Mouse (Mus musculus) heart, adult 2 months (tissue): ENCODE data around the gene Tspan17. TPM values are rescaled to one million over a fixed set of nuclear protein-coding genes. Genes with fewer than 3 reads are reported as not detected.
A peak's percentile ranks its signal among the peaks of the same experiment; 100 is the strongest.

Experiments
- DNase-seq, 2 experiments: peaks; one replicate each; pipeline ENCODE4 v3.0.0; 2021
- H3K27ac ChIP-seq: fragments of 200-600 bp; 2 replicates; pipeline ENCODE4 v1.8.1; 2022
- H3K27me3 ChIP-seq: fragments of 200-500 bp; 2 replicates; pipeline ENCODE4 v1.6.1; 2012; ENCODE audit warnings: mild to moderate bottlenecking, low read length, inconsistent platforms, mixed read lengths; ENCODE audit not compliant: control insufficient read depth, insufficient read depth
- H3K36me3 ChIP-seq: fragments of 200-500 bp; 2 replicates; pipeline ENCODE4 v1.6.1; 2012; ENCODE audit warnings: low read length, inconsistent platforms; ENCODE audit not compliant: control insufficient read depth, insufficient read depth
- H3K4me1 ChIP-seq: fragments of 200-500 bp; 2 replicates; pipeline ENCODE4 v1.6.1; 2011; ENCODE audit warnings: low read length; ENCODE audit not compliant: control insufficient read depth, insufficient read depth
- H3K4me3 ChIP-seq: fragments of 200-600 bp; 2 replicates; pipeline ENCODE4 v1.8.1; 2022
- H3K79me2 ChIP-seq: fragments of 200-500 bp; replicated peaks from 2 replicates; pipeline ENCODE4 v1.6.1; 2012; ENCODE audit warnings: mild to moderate bottlenecking, inconsistent platforms, low read length, moderate library complexity, mixed read lengths; ENCODE audit not compliant: control insufficient read depth, insufficient read depth
- H3K9ac ChIP-seq: fragments of 200-500 bp; 2 replicates; pipeline ENCODE4 v1.6.1; 2012; ENCODE audit warnings: low read depth, mild to moderate bottlenecking, control low read depth, inconsistent platforms, low read length, mixed read lengths
- CTCF ChIP-seq: fragments of 200-600 bp; IDR thresholded peaks from 2 replicates; pipeline ENCODE4 v1.8.1; 2022; ENCODE audit warnings: antibody characterized with exemption, mild to moderate bottlenecking, moderate library complexity
- EP300 ChIP-seq: fragments of 200-500 bp; IDR thresholded peaks from 2 replicates; pipeline ENCODE4 v1.6.1; 2011; ENCODE audit warnings: low read depth, low read length, control low read depth; ENCODE audit not compliant: insufficient read depth
- POLR2A ChIP-seq: fragments of 200-500 bp; IDR thresholded peaks from 2 replicates; pipeline ENCODE4 v1.6.1; 2011; ENCODE audit warnings: mild to moderate bottlenecking, low read depth, low read length, control low read depth; ENCODE audit not compliant: insufficient read depth
- WGBS: fragments of 180-500 bp; shearing (Covaris S2); methylation state at CpG from one replicate; pipeline ENCODE4 v1.1.7; 2018; 5-methylcytosine and 5-hydroxymethylcytosine counted together
- intact Hi-C: fragments of 180-260 bp; cut with DNase I; formaldehyde crosslinking; loops from one replicate; pipeline ENCODE4 v1.15.1; 2025
- polyA plus RNA-seq: library from polyadenylated mRNA; depleted of rRNA; stranded (reverse); fragments of >200 nt; gene quantifications from 2 replicates; pipeline ENCODE4 v1.2.3, GENCODE M21; 2012
- total RNA-seq, 2 experiments: library from RNA; stranded (reverse); gene quantifications; 2 replicates each; pipeline ENCODE4 v1.2.3; 2021

Gene Tspan17
- total and polyA plus RNA-seq, 3 experiments: 7.2 to 12.7 (median 10.0) TPM

- no peak for TF ChIP-seq POLR2A
- no peak for TF ChIP-seq CTCF
- TF ChIP-seq EP300: no peak
- 4% methylated on average over 9 of the region's 9 CpGs for WGBS
- H3K27me3 ChIP-seq: peaks cover 3% of the 10 kb centered on the region
- H3K79me2 ChIP-seq: no peaks in the 10 kb centered on the region
- H3K4me3 ChIP-seq: no peak overlapping the region
- intact Hi-C loops: no loop called here
- DNase-seq: no peak
- H3K4me1 ChIP-seq: no peaks in the 10 kb centered on the region
- no peak overlapping the region for H3K27ac ChIP-seq
- no peak overlapping the region for H3K9ac ChIP-seq
- no peaks in the 10 kb centered on the region for H3K36me3 ChIP-seq
Observed at GRCm38 (mm10) chr13:54755201-54755830, 33.9 kb upstream of the Tspan17 start.

DNA sequence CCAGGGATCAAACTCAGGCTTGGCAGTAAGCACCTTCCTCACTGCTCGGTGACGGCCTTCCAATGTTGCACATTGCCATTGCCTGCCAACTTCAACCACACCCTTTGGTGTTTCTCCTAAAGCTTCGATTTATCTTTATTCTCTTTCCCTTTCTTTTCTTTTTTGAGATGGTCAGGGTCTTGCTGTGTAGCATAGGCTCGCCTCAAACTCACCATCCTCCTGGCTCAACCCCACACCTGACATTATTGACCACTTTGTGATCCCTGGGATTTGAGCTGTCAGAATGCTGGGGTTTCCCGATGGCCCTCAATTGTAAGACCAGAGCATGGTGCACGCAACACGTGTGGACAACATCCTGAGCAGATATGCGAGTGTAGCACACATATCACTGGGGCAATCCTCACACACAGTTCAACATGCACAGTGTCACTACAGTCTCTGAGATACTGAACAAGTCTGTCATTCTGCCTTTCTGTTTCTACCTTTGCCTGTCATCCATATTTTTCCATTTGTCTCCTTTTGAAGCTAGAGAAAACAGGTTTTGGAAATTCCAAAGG lies 32.9 kb upstream of the Tspan17 start:
- Histone ChIP-seq H3K36me3 (no peaks in the 10 kb centered on the region), H3K4me1 (no peaks in the 10 kb centered on the region), H3K27ac (no peak overlapping the region), H3K27me3 (peaks cover 4% of the 10 kb centered on the region), H3K4me3 (no peak overlapping the region), H3K79me2 (no peaks in the 10 kb centered on the region), H3K9ac (no peak overlapping the region)
- 84% methylated on average over 8 of the region's 8 CpGs for WGBS
- TF ChIP-seq EP300: no peak
- no peak for TF ChIP-seq CTCF
- TF ChIP-seq POLR2A: no peak
- DNase-seq: no peak
- intact Hi-C loops: no loop called here

- intact Hi-C loops: no loop called here
- H3K27ac ChIP-seq: no peak overlapping the region
- no peaks in the 10 kb centered on the region for H3K36me3 ChIP-seq
- H3K79me2 ChIP-seq: no peaks in the 10 kb centered on the region
- TF ChIP-seq EP300: no peak
- TF ChIP-seq CTCF: no peak
- no peak for TF ChIP-seq POLR2A
- peaks cover 3% of the 10 kb centered on the region for H3K27me3 ChIP-seq
- WGBS: 45% methylated on average over 10 of the region's 10 CpGs
- no peak overlapping the region for H3K4me3 ChIP-seq
- no peaks in the 10 kb centered on the region for H3K4me1 ChIP-seq
- DNase-seq: no peak
- H3K9ac ChIP-seq: no peak overlapping the region
Observed at GRCm38 (mm10) chr13:54757093-54757830, 31.9 kb upstream of the Tspan17 start.

DNA sequence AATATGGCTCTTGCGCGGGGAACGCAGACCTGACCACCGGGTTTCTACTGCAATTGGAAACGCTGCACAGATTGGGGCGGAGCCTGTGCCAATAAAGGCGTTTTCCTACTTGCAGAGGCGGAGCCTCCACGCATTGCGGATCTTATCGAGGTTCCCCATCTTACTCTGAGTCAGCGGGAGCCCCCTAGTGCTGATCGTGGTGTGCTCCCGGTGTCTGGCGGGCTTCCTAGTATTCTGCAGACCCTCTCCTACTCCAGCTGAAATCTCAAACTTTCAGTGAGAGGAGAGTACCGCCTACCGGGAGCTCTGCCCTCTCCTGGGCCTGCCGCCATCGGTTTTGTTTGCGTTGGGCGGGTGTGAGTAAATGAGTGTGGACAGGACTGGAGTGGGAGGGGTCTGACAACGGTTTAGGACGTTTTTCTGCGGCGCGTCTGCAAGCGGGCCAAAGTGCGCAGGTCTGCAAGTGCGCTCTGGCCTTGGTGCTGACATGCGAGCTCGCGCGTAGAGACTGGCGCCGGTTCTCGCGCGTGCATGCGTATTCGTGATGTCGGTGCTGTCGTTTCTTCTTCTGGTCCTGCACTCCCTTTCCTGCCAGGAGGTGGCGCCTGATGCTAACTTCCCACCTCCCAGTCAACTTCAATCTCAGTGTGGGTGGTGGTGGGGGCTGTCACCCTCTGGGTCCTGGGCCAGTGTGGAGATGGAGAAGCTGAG lies 31.0 kb upstream of the Tspan17 start:
- H3K36me3 ChIP-seq: no peaks in the 10 kb centered on the region
- H3K27me3 ChIP-seq: peaks cover 3% of the 10 kb centered on the region
- no peak overlapping the region for H3K9ac ChIP-seq
- intact Hi-C loops: no loop called here
- no peak overlapping the region for H3K27ac ChIP-seq
- DNase-seq: peak; percentile 54 to 60
- no peak for TF ChIP-seq POLR2A
- peak; percentile 61 for TF ChIP-seq CTCF
- no peak for TF ChIP-seq EP300
- H3K79me2 ChIP-seq: no peaks in the 10 kb centered on the region
- H3K4me3 ChIP-seq: no peak overlapping the region
- H3K4me1 ChIP-seq: no peaks in the 10 kb centered on the region
- under 1% methylated on average over 43 of the region's 43 CpGs for WGBS

GRCm38 (mm10) chr13:54758756-54759470 lies 30.3 kb upstream of the Tspan17 start:
- Histone ChIP-seq H3K9ac (no peak overlapping the region), H3K4me3 (no peak overlapping the region), H3K27ac (no peak overlapping the region), H3K27me3 (peaks cover 3% of the 10 kb centered on the region), H3K36me3 (no peaks in the 10 kb centered on the region), H3K4me1 (no peaks in the 10 kb centered on the region), H3K79me2 (no peaks in the 10 kb centered on the region)
- intact Hi-C loops: no loop called here
- 2% methylated on average over 29 of the region's 29 CpGs for WGBS
- no peak for DNase-seq
- no peak for TF ChIP-seq EP300
- TF ChIP-seq CTCF: no peak
- TF ChIP-seq POLR2A: no peak
